Mouse (Mus musculus): ENCODE measurements around the gene Ess2. TPM values are rescaled to one million over a fixed set of nuclear protein-coding genes. Genes with fewer than 3 reads are reported as not detected.

The Ess2 gene
- total RNA-seq, 2 experiments from 2014 or later, result 31.7 to 33.5 TPM

DNA sequence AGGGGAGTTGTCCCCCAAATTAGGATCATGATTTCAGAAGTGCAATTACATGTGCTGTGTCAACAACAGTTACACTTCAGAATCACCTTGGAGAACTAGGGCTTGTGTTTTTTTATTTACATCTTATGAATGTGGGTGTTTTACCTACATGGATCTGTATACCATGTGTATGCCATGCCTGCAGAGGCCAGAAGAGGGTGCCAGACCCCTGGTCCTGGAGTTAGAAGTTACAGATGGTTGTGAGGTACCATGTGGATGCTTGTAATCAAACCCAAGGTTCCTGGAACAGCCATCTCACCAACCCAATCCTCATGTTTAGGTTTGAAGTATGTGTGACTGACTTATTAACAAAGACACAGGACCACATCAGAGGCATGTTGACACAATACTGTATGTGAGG is 52.6 kb downstream of the Ess2 start:
- no peak for DNase-seq (ENCODE audit: low spot score in 2 of 2)

GRCm38 (mm10) chr16:17857157-17857556 is 54.0 kb downstream of the Ess2 start:
- no peak for DNase-seq (ENCODE audit: low spot score in 2 of 2)

DNA sequence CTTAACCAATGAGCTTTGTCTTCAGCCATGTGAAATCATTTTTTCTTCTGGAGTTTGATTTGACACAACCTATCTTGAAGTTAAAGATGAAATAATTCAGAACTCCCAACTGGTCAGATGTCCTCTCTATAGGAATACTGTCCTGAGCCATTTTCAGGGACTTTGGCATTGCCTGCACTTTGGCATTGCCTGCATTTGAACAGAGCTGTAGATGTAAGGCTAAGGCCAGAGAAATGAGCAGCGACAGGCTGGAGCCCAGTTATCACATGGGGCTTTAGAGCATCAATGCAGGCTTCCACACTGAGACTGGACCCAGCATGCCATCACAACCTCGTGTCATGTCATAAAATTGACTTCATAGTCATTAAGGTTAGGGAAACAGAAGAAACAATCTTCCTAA is 57.9 kb downstream of the Ess2 start:
- DNase-seq (ENCODE audit: low spot score in 2 of 2), result no peak

- DNase-seq (ENCODE audit: low spot score in 2 of 2), result no peak
These were observed 59.3 kb downstream of the Ess2 start for GRCm38 (mm10) chr16:17851860-17852259.

DNA sequence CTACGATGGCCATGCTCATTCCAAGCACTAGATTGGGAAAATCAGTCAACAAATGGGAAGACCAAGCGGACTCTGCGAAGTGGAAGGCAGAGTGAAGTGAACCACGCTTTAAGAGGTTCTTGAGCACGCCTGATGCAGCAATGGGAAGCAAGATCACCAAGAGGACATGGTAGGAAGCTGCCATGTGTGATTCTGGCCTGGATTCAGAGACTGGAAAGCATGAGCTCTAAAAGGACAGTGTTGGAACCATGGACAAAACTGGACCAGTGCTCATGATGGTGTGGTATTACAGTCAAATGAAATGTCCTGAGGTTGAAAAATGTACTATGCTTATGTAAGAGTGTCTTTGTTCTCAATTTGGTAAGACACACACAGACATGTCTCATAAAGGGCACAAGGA is 59.8 kb downstream of the Ess2 start:
- DNase-seq (ENCODE audit: low spot score in 2 of 2), result no peak

Other genes with a start within 250 kb of the Ess2 start
- gene Med15, start 178.5 kb downstream of the Ess2 start, total RNA-seq (2021), result 10 to 100 TPM; 66.2 to 69.6 TPM
- 100 to 1,000 TPM; 108 TPM for gene Klhl22, start 151.7 kb downstream of the Ess2 start, total RNA-seq (2021)
- 1 to 10 TPM; 4.7 to 5.0 TPM for gene Scarf2, start 114.1 kb downstream of the Ess2 start, total RNA-seq (2021)
- gene B830017H08Rik, start 78.2 kb downstream of the Ess2 start, total RNA-seq (2021), result 1 to 10 TPM; 4.5 to 5.8 TPM
- gene Car15, start 73.0 kb downstream of the Ess2 start, total RNA-seq (2021), result 1 to 10 TPM; 7.5 to 9.2 TPM
- gene Gm20518, start 19.7 kb downstream of the Ess2 start, total RNA-seq (2021), result 1 to 10 TPM; 1.3 to 1.7 TPM
- under 1 TPM in 1 of 2 experiments, not detected in 1; 0.09 TPM for gene Tssk1, start 17.1 kb downstream of the Ess2 start, total RNA-seq (2021)
- 100 to 1,000 TPM; 109 to 114 TPM for gene Dgcr2, start 12.8 kb downstream of the Ess2 start, total RNA-seq (2021)
- gene Tssk2, start 12.7 kb downstream of the Ess2 start, total RNA-seq (2021), result not detected
- gene Gsc2, start 3.7 kb upstream of the Ess2 start, total RNA-seq (2021), result not detected
- 10 to 100 TPM; 78.3 to 87.2 TPM for gene Slc25a1, start 16.9 kb upstream of the Ess2 start, total RNA-seq (2021)
- gene Vpreb2, start 69.1 kb upstream of the Ess2 start, total RNA-seq (2021), result not detected
- 100 to 1,000 TPM in 1 of 2 experiments, 10 to 100 TPM in 1; 87.0 to 112 TPM for gene Dgcr6, start 141.5 kb upstream of the Ess2 start, total RNA-seq (2021)
- 10 to 100 TPM; 15.8 to 17.3 TPM for gene Prodh, start 178.9 kb upstream of the Ess2 start, total RNA-seq (2021)
- 10 to 100 TPM; 76.3 to 78.0 TPM for gene Rtn4r, start 216.3 kb upstream of the Ess2 start, total RNA-seq (2021)

All from layer of hippocampus, postnatal 10 days (tissue).